Comparison of ENCODE assay signal across 25 mouse cellular contexts in the genomic region with DNA sequence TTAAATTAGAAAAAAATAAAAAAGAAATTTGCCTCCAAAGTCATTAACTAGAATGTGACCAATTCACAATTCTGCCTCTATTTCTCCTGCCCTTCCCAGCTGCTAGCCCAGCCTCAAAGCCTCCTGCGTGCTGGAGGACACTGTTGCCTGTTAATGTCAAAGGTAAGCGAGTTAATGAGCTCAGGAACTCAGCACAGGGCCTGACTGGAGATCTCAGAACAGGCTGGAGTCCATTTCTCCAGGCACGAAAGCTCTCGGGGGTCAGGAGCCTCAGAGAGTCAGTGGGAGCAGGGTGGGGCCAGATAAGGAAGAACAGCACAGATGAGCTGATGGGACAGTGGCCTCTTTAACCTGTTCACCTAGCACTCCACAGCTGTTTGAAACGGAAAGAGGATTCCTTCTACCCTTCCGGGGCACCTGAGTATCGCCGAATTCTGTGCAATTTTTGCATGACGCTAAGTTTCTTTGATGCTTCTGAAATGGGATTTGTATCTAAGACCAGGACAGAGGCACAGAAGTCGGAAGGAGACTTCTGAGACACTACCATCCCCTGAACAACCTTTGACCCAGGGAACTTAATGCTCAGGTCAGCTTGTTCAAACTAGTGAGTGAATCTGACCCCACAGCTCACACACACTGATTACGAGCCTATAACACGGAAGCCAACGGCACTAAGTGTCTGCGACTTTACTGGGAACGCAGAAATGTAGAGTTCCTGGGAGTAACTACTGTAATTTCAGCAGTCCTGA. TPM values are rescaled to one million over a fixed set of nuclear protein-coding genes. Genes with fewer than 3 reads are reported as not detected.
A peak's percentile ranks its signal among the peaks of the same experiment; 100 is the strongest.
DNase-seq lines count a peak whose midpoint lies in the region; ATAC-seq and TF ChIP-seq lines count a peak whose summit lies in the region.
"Had no signal": no experiment of that assay in that cellular context is flagged by ENCODE, and none has a peak within 500 bp of the region (broad histone marks: within the 10 kb centered on the region; RNA-seq: fewer than 3 reads in every experiment).

No protein-coding gene starts in this region.

- no peaks in the 10 kb centered on the region for H3K27me3 ChIP-seq in kidney, postnatal 0 days (ENCODE audit: insufficient read depth, low read length)
- peaks cover 7% of the 10 kb centered on the region; the same call in 1 of the 2 replicates for H3K27me3 ChIP-seq in kidney, embryonic 16.5 days (ENCODE audit: insufficient read depth, low read length)
- H3K27me3 ChIP-seq in small intestine, adult 2 months (ENCODE audit: control insufficient read depth, insufficient read depth, low read length): no peaks in the 10 kb centered on the region
- H3K27me3 ChIP-seq: Patski had no signal

- DNase-seq in kidney, adult 11 months: peak; percentile 49
- no peak for DNase-seq in kidney, postnatal 10 days
- DNase-seq in kidney, postnatal 0 days (ENCODE audit: low spot score): no peak
- DNase-seq in thymus, postnatal 25 days: no peak
- DNase-seq: adrenal gland, postnatal 10 days; adrenal gland, postnatal 36 days; B cell, adult 2 months; cerebellum, adult 18-20 months; cerebellum, adult 9-10 months; cerebellum, postnatal 14 days; gastrocnemius, postnatal 10 days; gastrocnemius, postnatal 36 days; heart, adult 2 months; heart, postnatal 14 days; heart, postnatal 4 days had no signal

- ATAC-seq in kidney, postnatal 0 days (replicated peaks; ENCODE audit: low FRiP score, low read depth): no peak
- no peak for ATAC-seq in kidney, embryonic 16.5 days (ENCODE audit: low FRiP score, low TSS enrichment)
- ATAC-seq: forebrain, embryonic 13.5 days; forebrain, embryonic 16.5 days; Patski had no signal

- peak overlapping the region; percentile 38; the same call in 1 of the 2 replicates for H3K27ac ChIP-seq in kidney, postnatal 0 days
- H3K27ac ChIP-seq in kidney, embryonic 16.5 days (ENCODE audit: low read length): no peak overlapping the region
- H3K27ac ChIP-seq in small intestine, adult 2 months (ENCODE audit: insufficient read depth, low read depth, low read length): peak overlapping the region; percentile 97
- H3K27ac ChIP-seq: forebrain, embryonic 10.5 days; forebrain, embryonic 13.5 days; heart, adult 2 months; heart, embryonic 13.5 days; hindbrain, embryonic 14.5 days had no signal

- H3K9ac ChIP-seq in kidney, postnatal 0 days (ENCODE audit: low read depth, low read length): no peak overlapping the region
- H3K9ac ChIP-seq in kidney, embryonic 16.5 days (replicated peaks; ENCODE audit: low read length): no peak overlapping the region
- H3K9ac ChIP-seq: forebrain, embryonic 13.5 days; heart, embryonic 13.5 days; hindbrain, embryonic 14.5 days had no signal

- H3K4me2 ChIP-seq in kidney, postnatal 0 days (ENCODE audit: low read length): no peak overlapping the region
- no peak overlapping the region for H3K4me2 ChIP-seq in kidney, embryonic 16.5 days (replicated peaks; ENCODE audit: low read depth, low read length)
- H3K4me2 ChIP-seq: forebrain, embryonic 13.5 days; heart, embryonic 13.5 days; hindbrain, embryonic 14.5 days had no signal

- TF ChIP-seq CTCF in kidney, postnatal 0 days (IDR thresholded peaks at IDR 0.05; ENCODE audit: low read depth): no peak
- TF ChIP-seq CTCF in small intestine, adult 2 months (IDR thresholded peaks at IDR 0.05; ENCODE audit: extremely low read depth, insufficient read length, insufficient replicate concordance, low read depth, low read length): no peak

- H3K9me3 ChIP-seq in kidney, postnatal 0 days (replicated peaks; ENCODE audit: low read length): no peaks in the 10 kb centered on the region
- H3K9me3 ChIP-seq in kidney, embryonic 16.5 days (ENCODE audit: low read length): no peaks in the 10 kb centered on the region
- H3K9me3 ChIP-seq: forebrain, embryonic 10.5 days; forebrain, embryonic 13.5 days; G1E; heart, embryonic 10.5 days; heart, embryonic 13.5 days had no signal

- no peak overlapping the region for H3K4me3 ChIP-seq in kidney, postnatal 0 days (replicated peaks; ENCODE audit: low read depth, low read length)
- H3K4me3 ChIP-seq in kidney, embryonic 16.5 days (ENCODE audit: low read length): no peak overlapping the region
- H3K4me3 ChIP-seq in small intestine, adult 2 months (ENCODE audit: low read depth, low read length): peak overlapping the region; percentile 47
- H3K4me3 ChIP-seq: forebrain, embryonic 10.5 days; forebrain, embryonic 13.5 days; heart, adult 2 months; heart, embryonic 10.5 days; heart, embryonic 13.5 days had no signal

- H3K36me3 ChIP-seq in kidney, postnatal 0 days (ENCODE audit: insufficient read depth, low read length): no peaks in the 10 kb centered on the region
- no peaks in the 10 kb centered on the region for H3K36me3 ChIP-seq in kidney, embryonic 16.5 days (ENCODE audit: insufficient read depth, low read length)
- H3K36me3 ChIP-seq in small intestine, adult 2 months (ENCODE audit: control insufficient read depth, insufficient read depth, low read length): peaks cover 5% of the 10 kb centered on the region; the same call in 1 of the 2 replicates
- H3K36me3 ChIP-seq: forebrain, embryonic 10.5 days; G1E; heart, embryonic 10.5 days; heart, embryonic 13.5 days had no signal

- no peak for TF ChIP-seq POLR2A in small intestine, adult 2 months (IDR thresholded peaks at IDR 0.05; ENCODE audit: low read depth, low read length)

- 67% methylated on average over 15 of the region's 15 CpGs for WGBS in kidney, postnatal 0 days
- 69% methylated on average over 15 of the region's 15 CpGs for WGBS in kidney, embryonic 16.5 days
- WGBS in small intestine, adult 2 months: 35% methylated on average over 15 of the region's 15 CpGs

- H3K4me1 ChIP-seq in kidney, postnatal 0 days (replicated peaks; ENCODE audit: insufficient read depth, low read length): peaks cover 7% of the 10 kb centered on the region
- peaks cover 28% of the 10 kb centered on the region for H3K4me1 ChIP-seq in kidney, embryonic 16.5 days (ENCODE audit: insufficient read depth, low read length)
- peaks cover 32% of the 10 kb centered on the region for H3K4me1 ChIP-seq in small intestine, adult 2 months (ENCODE audit: control insufficient read depth, insufficient read depth, insufficient read length, low read length)

RNA-seq across cellular contexts. Expression of gene Vdr, which starts 7.0 kb away (rescaled TPM):
- 20.6 and 22.5 TPM in 2 replicates for polyA plus RNA-seq in kidney, postnatal 0 days (2015; fragmentation: Nextera tagmentation; extraction: Ambion mirVana)
- polyA plus RNA-seq in kidney, embryonic 16.5 days (2015; fragmentation: Nextera tagmentation; extraction: Ambion mirVana): 9.6 and 10.5 TPM in 2 replicates
- polyA plus RNA-seq in small intestine, adult 2 months (2012; rRNA removed): 100 and 151 TPM in 2 replicates
- polyA plus RNA-seq: forebrain, embryonic 13.5 days; forebrain, embryonic 16.5 days had no signal

RNA-seq across cellular contexts. Expression of gene Hdac7, which starts 59.1 kb away (rescaled TPM):
- polyA plus RNA-seq in kidney, postnatal 0 days (2015; fragmentation: Nextera tagmentation; extraction: Ambion mirVana): 24.5 and 24.7 TPM in 2 replicates
- 37.3 and 40.0 TPM in 2 replicates for polyA plus RNA-seq in kidney, embryonic 16.5 days (2015; fragmentation: Nextera tagmentation; extraction: Ambion mirVana)
- 21.3 and 29.9 TPM in 2 replicates for polyA plus RNA-seq in small intestine, adult 2 months (2012; rRNA removed)
